Comparison of ENCODE assay signal across 24 mouse cellular contexts in the genomic region with DNA sequence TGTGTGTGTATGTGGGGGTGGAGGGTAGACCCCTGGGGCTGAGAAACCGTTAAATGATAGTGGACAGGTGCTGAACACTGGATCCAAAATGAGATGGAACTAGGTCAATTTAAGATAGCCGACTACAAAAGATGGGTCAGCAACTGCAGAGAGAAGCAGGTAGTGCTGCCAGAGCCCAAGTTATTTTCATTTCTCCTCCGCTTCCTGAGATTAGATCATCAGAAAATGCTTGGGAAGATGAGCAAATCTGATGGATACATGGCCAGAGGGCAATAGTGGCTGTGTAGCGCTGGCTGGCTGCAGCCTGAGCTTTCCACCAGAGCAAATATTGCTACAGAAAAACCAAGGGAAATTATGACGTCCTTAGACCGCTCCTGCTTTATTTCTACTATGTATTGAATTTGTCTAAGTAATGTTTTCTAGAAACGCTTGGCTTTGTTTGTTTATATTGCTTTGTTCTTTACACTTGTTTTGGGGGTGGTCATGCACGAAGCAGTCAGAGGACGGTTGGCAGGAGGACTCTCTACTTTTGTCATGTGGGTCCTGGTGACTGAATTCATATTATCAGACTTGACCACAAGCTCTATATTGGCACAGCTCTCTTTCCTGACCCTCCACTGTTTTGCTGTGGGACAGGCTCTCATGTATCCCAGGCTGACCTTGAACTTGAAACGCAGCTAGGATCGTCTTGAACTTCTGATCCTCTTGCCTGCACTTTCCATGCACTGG.
DNase-seq lines count a peak whose midpoint lies in the region; ATAC-seq and TF ChIP-seq lines count a peak whose summit lies in the region.
"Had no signal": no experiment of that assay in that cellular context is flagged by ENCODE, and none has a peak within 500 bp of the region (broad histone marks: within the 10 kb centered on the region; RNA-seq: fewer than 3 reads in every experiment).

No protein-coding gene starts in this region.

- TF ChIP-seq CTCF in midbrain, postnatal 0 days (IDR thresholded peaks at IDR 0.05) = no peak
- TF ChIP-seq CTCF in Patski (IDR thresholded peaks at IDR 0.05) = no peak

- in situ Hi-C loops in Patski (cut with MboI; ENCODE audit: low pct_unique_long_range_greater_than_20kb) = no loop called here

- 83% methylated on average over 11 of the region's 11 CpGs for WGBS in midbrain, embryonic 11.5 days
- 74% methylated on average over 11 of the region's 11 CpGs for WGBS in midbrain, postnatal 0 days

- no peak overlapping the region for H3K4me2 ChIP-seq in midbrain, embryonic 11.5 days
- no peak overlapping the region for H3K4me2 ChIP-seq in midbrain, postnatal 0 days (ENCODE audit: low read depth, low read length, poor library complexity, severe bottlenecking)
- H3K4me2 ChIP-seq: embryonic facial prominence, embryonic 12.5 days; forebrain, embryonic 12.5 days; hindbrain, embryonic 15.5 days; limb, embryonic 12.5 days; liver, embryonic 11.5 days; stomach, embryonic 15.5 days had no signal

- H3K9ac ChIP-seq in midbrain, embryonic 11.5 days (ENCODE audit: low read length) = no peak overlapping the region
- H3K9ac ChIP-seq in midbrain, postnatal 0 days (replicated peaks; ENCODE audit: low read length, poor library complexity, severe bottlenecking) = no peak overlapping the region
- H3K9ac ChIP-seq: embryonic facial prominence, embryonic 12.5 days; forebrain, embryonic 12.5 days; hindbrain, embryonic 15.5 days; limb, embryonic 12.5 days; liver, postnatal 0 days; stomach, embryonic 15.5 days had no signal

- H3K27me3 ChIP-seq in midbrain, embryonic 11.5 days (ENCODE audit: control insufficient read depth, insufficient read depth, low read length) = no peaks in the 10 kb centered on the region
- H3K27me3 ChIP-seq in midbrain, postnatal 0 days (ENCODE audit: insufficient read depth, low read length) = no peaks in the 10 kb centered on the region
- no peaks in the 10 kb centered on the region for H3K27me3 ChIP-seq in Patski
- H3K27me3 ChIP-seq: embryonic facial prominence, embryonic 12.5 days; forebrain, embryonic 12.5 days; hindbrain, embryonic 15.5 days; limb, embryonic 12.5 days; stomach, embryonic 15.5 days had no signal

- ATAC-seq in midbrain, embryonic 11.5 days (ENCODE audit: low FRiP score) = no peak
- ATAC-seq in midbrain, postnatal 0 days (ENCODE audit: low FRiP score) = no peak
- peak; percentile 23 for ATAC-seq in Patski
- ATAC-seq: liver, postnatal 0 days; lung, postnatal 0 days had no signal

- DNase-seq in midbrain, embryonic 11.5 days (ENCODE audit: low spot score, missing footprints) = peak; percentile 82
- no peak for DNase-seq in midbrain, postnatal 0 days (ENCODE audit: low spot score)
- DNase-seq in Patski (ENCODE audit: low read depth, low spot score) = no peak
- peak; percentile 66 for DNase-seq in cerebellum, adult 9-11 months
- DNase-seq in gastrocnemius, postnatal 25 days = no peak
- no peak for DNase-seq in right cerebral cortex, adult 2 months (ENCODE audit: low spot score in 2 of 2)
- DNase-seq in heart, adult 11 months = no peak
- DNase-seq: adrenal gland, postnatal 36 days; gastrocnemius, adult 2 months; kidney, adult 9 months; kidney, postnatal 25 days; liver, postnatal 0 days; right cerebral cortex, postnatal 4 days; thymus, postnatal 25 days had no signal

- no peaks in the 10 kb centered on the region for H3K36me3 ChIP-seq in midbrain, embryonic 11.5 days (ENCODE audit: control insufficient read depth, insufficient read depth, low read length)
- H3K36me3 ChIP-seq in midbrain, postnatal 0 days (ENCODE audit: insufficient read depth, low read length) = no peaks in the 10 kb centered on the region
- H3K36me3 ChIP-seq: embryonic facial prominence, embryonic 12.5 days; forebrain, embryonic 12.5 days; heart, embryonic 10.5 days; hindbrain, embryonic 15.5 days; limb, embryonic 12.5 days; midbrain, embryonic 10.5 days; stomach, embryonic 15.5 days had no signal

- CTCF ChIA-PET in Patski (lab: Charles Lee) = interaction anchor here (1.3 to 1.6 kb wide), 2 partner anchors 9 to 12 kb away, joined by 4 to 6 read pairs; no protein-coding TSS in a partner anchor

- no peak overlapping the region for H3K4me3 ChIP-seq in midbrain, embryonic 11.5 days (ENCODE audit: low read depth, low read length)
- H3K4me3 ChIP-seq in midbrain, postnatal 0 days (ENCODE audit: low read depth, low read length) = no peak overlapping the region
- H3K4me3 ChIP-seq: embryonic facial prominence, embryonic 12.5 days; forebrain, embryonic 12.5 days; gastrocnemius, adult 2 months; heart, embryonic 10.5 days; hindbrain, embryonic 15.5 days; limb, embryonic 12.5 days; midbrain, embryonic 10.5 days; stomach, embryonic 15.5 days had no signal

- H3K27ac ChIP-seq in midbrain, embryonic 11.5 days (ENCODE audit: low read depth, low read length) = no peak overlapping the region
- no peak overlapping the region for H3K27ac ChIP-seq in midbrain, postnatal 0 days (ENCODE audit: low read depth, low read length)
- H3K27ac ChIP-seq: embryonic facial prominence, embryonic 12.5 days; forebrain, embryonic 12.5 days; gastrocnemius, adult 2 months; heart, embryonic 10.5 days; hindbrain, embryonic 15.5 days; limb, embryonic 12.5 days; macrophage; midbrain, embryonic 10.5 days; stomach, embryonic 15.5 days had no signal

- POLR2A ChIA-PET in Patski (lab: Charles Lee) = no interaction called here

- H3K9me3 ChIP-seq in midbrain, embryonic 11.5 days (ENCODE audit: control insufficient read depth, low read length) = no peaks in the 10 kb centered on the region
- no peaks in the 10 kb centered on the region for H3K9me3 ChIP-seq in midbrain, postnatal 0 days (ENCODE audit: low read length)
- H3K9me3 ChIP-seq: embryonic facial prominence, embryonic 12.5 days; forebrain, embryonic 12.5 days; heart, embryonic 10.5 days; hindbrain, embryonic 15.5 days; limb, embryonic 12.5 days; midbrain, embryonic 10.5 days; stomach, embryonic 15.5 days had no signal

- no peaks in the 10 kb centered on the region for H3K4me1 ChIP-seq in midbrain, embryonic 11.5 days (ENCODE audit: control insufficient read depth, insufficient read depth, low read length)
- H3K4me1 ChIP-seq in midbrain, postnatal 0 days (ENCODE audit: insufficient read depth, low read length) = no peaks in the 10 kb centered on the region
- H3K4me1 ChIP-seq: embryonic facial prominence, embryonic 12.5 days; forebrain, embryonic 12.5 days; hindbrain, embryonic 15.5 days; limb, embryonic 12.5 days; midbrain, embryonic 10.5 days; stomach, embryonic 15.5 days had no signal

Comparison
In these comparisons a context has a peak if more than half of its experiments do, and no peak if none do; other contexts are left out.
1. DNase-seq: peak in midbrain, embryonic 11.5 days (single experiment) and cerebellum, adult 9-11 months (single experiment); none in midbrain, postnatal 0 days (single experiment), Patski (single experiment), gastrocnemius, postnatal 25 days (single experiment), right cerebral cortex, adult 2 months (0 of 2) and heart, adult 11 months (single experiment).